Mouse (Mus musculus) heart, embryonic 12.5 days (tissue): ENCODE data around the gene Bicdl1. TPM values are rescaled to one million over a fixed set of nuclear protein-coding genes. Genes with fewer than 3 reads are reported as not detected.

Experiments
- ATAC-seq: fragments of 200-750 bp; cut with Nextera tagmentation; 2 replicates; pipeline ENCODE4 v1.8.0; 2017; ENCODE audit warnings: moderate TSS enrichment, moderate library complexity; ENCODE audit not compliant: insufficient number of reproducible peaks, low FRiP score
- H3K27ac ChIP-seq: fragments of 300-500 bp; sonication (generic); 2 replicates; pipeline ENCODE4 v1.5.1; 2016; ENCODE audit warnings: mild to moderate bottlenecking, moderate library complexity; ENCODE audit not compliant: poor library complexity, severe bottlenecking
- H3K27me3 ChIP-seq: fragments of 300-500 bp; sonication (generic); replicated peaks from 2 replicates; pipeline ENCODE4 v1.6.1; 2016; ENCODE audit warnings: mild to moderate bottlenecking, moderate library complexity
- H3K36me3 ChIP-seq: fragments of 300-500 bp; sonication (generic); 2 replicates; pipeline ENCODE4 v1.6.1; 2016; ENCODE audit warnings: mild to moderate bottlenecking, moderate library complexity
- H3K4me1 ChIP-seq: fragments of 300-500 bp; sonication (generic); replicated peaks from 2 replicates; pipeline ENCODE4 v1.6.1; 2016; ENCODE audit warnings: mild to moderate bottlenecking
- H3K4me2 ChIP-seq: fragments of 300-500 bp; sonication (generic); 2 replicates; pipeline ENCODE4 v1.6.1; 2016; ENCODE audit warnings: mild to moderate bottlenecking, moderate library complexity
- H3K4me3 ChIP-seq: fragments of 300-500 bp; sonication (generic); 2 replicates; pipeline ENCODE4 v1.5.1; 2016; ENCODE audit warnings: mild to moderate bottlenecking
- H3K9ac ChIP-seq: fragments of 300-500 bp; sonication (generic); 2 replicates; pipeline ENCODE4 v1.6.1; 2016; ENCODE audit warnings: mild to moderate bottlenecking, moderate library complexity
- H3K9me3 ChIP-seq: fragments of 300-500 bp; sonication (generic); replicated peaks from 2 replicates; pipeline ENCODE4 v1.6.1; 2016; ENCODE audit warnings: mild to moderate bottlenecking, moderate library complexity
- WGBS: fragments of 180-500 bp; shearing (Covaris S2); methylation state at CpG from one replicate; pipeline ENCODE4 v1.1.7; 2016; 5-methylcytosine and 5-hydroxymethylcytosine counted together
- polyA plus RNA-seq: library from polyadenylated mRNA; unstranded; fragments of >200 nt; fragmentation: Nextera tagmentation; extraction: Ambion mirVana; gene quantifications from 2 replicates; pipeline ENCODE4 v1.2.1, GENCODE M21; 2016

Gene Bicdl1
- polyA plus RNA-seq, 1 experiment from 2014 or later: 5.5 TPM

DNA sequence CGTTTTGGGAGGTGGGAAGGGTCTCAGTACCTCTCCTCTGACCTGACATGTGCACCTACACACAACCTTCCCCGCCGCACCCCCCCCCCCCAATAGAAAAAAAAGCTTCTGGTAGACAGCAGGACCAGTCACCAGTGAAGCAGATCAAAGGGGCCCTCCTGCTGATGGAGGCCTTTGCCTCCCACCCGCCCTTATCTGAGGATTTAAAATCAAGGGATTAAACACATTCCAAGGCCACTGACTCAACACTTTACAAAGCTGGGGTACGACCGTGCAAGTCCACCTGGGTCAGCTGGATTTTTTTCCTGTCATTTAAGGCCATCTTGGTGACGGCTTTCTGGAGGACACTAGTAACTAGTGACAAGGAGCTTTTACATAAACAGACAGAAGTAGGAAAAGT, 63.5 kb downstream of the Bicdl1 start:
- Histone ChIP-seq H3K4me2 (no peak overlapping the region), H3K27ac (no peak overlapping the region), H3K9me3 (no peaks in the 10 kb centered on the region), H3K9ac (no peak overlapping the region), H3K36me3 (no peaks in the 10 kb centered on the region), H3K4me1 (peaks cover 8% of the 10 kb centered on the region), H3K27me3 (peaks cover 38% of the 10 kb centered on the region), H3K4me3 (no peak overlapping the region)
- ATAC-seq: no peak
- 12% methylated on average over 7 of the region's 7 CpGs for WGBS

DNA sequence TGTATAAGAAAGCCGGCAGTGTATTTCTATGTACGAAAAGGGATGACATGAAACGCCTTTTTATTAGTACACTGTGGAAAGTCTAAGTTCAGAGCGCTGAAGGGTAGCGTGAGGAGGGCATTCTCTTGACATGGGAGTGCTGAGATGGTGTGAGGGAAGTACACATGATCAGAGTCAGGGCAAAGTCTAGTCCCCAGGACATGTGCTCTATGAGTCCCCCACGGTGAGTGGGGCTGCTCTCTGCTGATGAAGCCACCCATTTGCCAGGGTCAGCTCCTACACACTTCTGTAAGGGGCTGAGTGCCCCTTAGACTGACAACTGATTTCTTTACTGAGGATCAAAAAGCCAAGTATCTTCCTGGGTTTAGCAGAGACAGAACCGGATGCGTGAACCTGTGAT, 64.2 kb downstream of the Bicdl1 start:
- H3K9me3 ChIP-seq: no peaks in the 10 kb centered on the region
- ATAC-seq: no peak
- H3K27me3 ChIP-seq: peaks cover 35% of the 10 kb centered on the region
- no peak overlapping the region for H3K27ac ChIP-seq
- H3K36me3 ChIP-seq: no peaks in the 10 kb centered on the region
- no peak overlapping the region for H3K4me2 ChIP-seq
- no peak overlapping the region for H3K9ac ChIP-seq
- H3K4me3 ChIP-seq: no peak overlapping the region
- peaks cover 11% of the 10 kb centered on the region for H3K4me1 ChIP-seq
- WGBS: 69% methylated on average over 8 of the region's 8 CpGs

DNA sequence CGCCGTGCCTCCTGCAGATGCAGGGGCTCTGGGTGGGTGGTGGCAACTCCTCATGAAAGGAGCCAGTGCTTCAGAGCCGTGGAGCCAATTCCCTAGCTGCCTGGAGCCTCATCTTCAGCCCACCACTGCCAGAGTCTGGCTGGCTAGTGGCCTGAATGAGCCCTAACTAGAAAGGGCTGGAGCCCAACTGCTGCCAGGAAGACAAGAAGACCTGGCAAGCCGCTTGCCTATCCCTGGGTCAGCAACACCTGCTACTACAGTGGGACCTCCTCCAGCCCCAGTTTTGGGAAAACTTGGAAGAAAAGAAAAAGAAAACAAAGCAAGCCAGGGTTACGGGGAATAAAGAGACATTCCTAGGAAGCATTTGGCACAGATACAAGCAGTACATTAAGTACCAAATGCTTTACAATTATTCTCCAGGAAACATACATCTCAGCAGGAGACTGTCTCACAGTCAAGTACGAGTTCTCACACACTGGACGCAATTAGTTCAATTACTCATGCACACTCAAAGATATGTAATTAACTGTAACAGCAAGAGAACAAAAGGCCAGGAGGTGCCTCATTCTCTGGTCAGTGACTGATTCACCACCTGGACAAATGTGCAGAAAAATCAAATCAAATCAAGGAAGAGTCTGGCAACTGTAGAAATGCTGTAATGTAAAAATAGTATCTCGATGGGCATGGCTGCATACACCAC, 64.9 kb downstream of the Bicdl1 start:
- no peak overlapping the region for H3K4me2 ChIP-seq
- H3K9ac ChIP-seq: no peak overlapping the region
- H3K27ac ChIP-seq: no peak overlapping the region
- WGBS: 70% methylated on average over 8 of the region's 8 CpGs
- ATAC-seq: no peak
- H3K4me1 ChIP-seq: peaks cover 11% of the 10 kb centered on the region
- no peaks in the 10 kb centered on the region for H3K36me3 ChIP-seq
- no peak overlapping the region for H3K4me3 ChIP-seq
- H3K9me3 ChIP-seq: no peaks in the 10 kb centered on the region
- peaks cover 35% of the 10 kb centered on the region for H3K27me3 ChIP-seq

DNA sequence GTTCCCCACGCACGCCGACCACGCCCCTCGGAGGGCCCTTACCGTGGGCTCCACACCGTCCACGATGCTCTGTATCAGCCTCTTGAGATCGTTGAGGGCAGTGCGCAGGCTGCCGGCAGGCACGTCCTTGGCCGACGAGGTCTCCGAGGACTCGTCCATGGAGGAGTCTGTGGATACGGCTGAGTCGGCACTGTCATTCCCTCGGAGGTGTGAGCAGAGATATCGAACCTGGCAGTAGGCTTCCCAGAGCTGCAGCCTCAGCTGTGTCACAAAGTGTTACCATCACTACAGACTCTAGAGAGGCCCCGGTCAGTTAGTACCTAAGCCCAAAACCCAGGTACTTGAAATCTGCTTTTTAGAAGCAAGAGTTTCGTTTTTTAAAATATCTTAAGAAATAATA, 68.8 kb downstream of the Bicdl1 start:
- no peak overlapping the region for H3K9ac ChIP-seq
- peak; percentile 54; the same call in 1 of the 2 replicates for ATAC-seq

DNA sequence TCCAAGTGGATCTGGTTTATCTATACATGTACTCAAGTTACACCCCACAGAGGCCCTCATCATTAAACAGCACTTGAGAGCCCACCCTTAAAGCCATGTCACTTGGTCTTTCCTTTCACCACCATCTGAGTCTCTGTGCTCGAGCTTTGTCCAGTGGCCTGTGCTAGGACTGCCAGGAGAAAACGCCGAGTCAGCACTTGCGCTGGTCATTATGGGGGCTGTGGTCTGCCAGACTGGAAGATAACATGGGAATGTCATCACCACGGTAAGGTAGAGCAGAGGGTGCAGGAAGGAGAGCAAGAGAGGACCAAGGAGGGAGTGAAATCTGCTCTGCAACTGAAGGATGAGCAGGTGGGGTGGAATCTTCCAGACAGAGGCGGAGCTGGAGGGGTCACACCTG, 73.1 kb downstream of the Bicdl1 start:
- no peak for ATAC-seq
- Histone ChIP-seq H3K27ac (no peak overlapping the region), H3K36me3 (no peaks in the 10 kb centered on the region), H3K4me1 (0 out of 2 replicates have a peak, but pooled peaks cover 7% of the 10 kb centered on the region), H3K4me2 (no peak overlapping the region), H3K9ac (no peak overlapping the region), H3K9me3 (no peaks in the 10 kb centered on the region), H3K4me3 (no peak overlapping the region), H3K27me3 (peaks cover 19% of the 10 kb centered on the region)
- WGBS: 48% methylated on average over 6 of the region's 6 CpGs

More for the DNA sequence above, 68.8 kb downstream of the Bicdl1 start:
- Histone ChIP-seq H3K27me3 (peaks cover 33% of the 10 kb centered on the region), H3K36me3 (no peaks in the 10 kb centered on the region), H3K4me3 (peak overlapping the region; percentile 20; the same call in 1 of the 2 replicates), H3K27ac (no peak overlapping the region), H3K4me1 (peaks cover 7% of the 10 kb centered on the region; the same call in 1 of the 2 replicates), H3K9me3 (no peaks in the 10 kb centered on the region), H3K4me2 (peak overlapping the region; percentile 58)
- WGBS: 43% methylated on average over 22 of the region's 22 CpGs

- H3K4me3 ChIP-seq: no peak overlapping the region
- 84% methylated on average over 1 of the region's 1 CpGs for WGBS
Measured at GRCm38 (mm10) chr5:115657234-115657633, 74.2 kb downstream of the Bicdl1 start.

GRCm38 (mm10) chr5:115656677-115657076, 74.7 kb downstream of the Bicdl1 start:
- H3K9me3 ChIP-seq: no peaks in the 10 kb centered on the region
- H3K27ac ChIP-seq: no peak overlapping the region
- peaks cover 12% of the 10 kb centered on the region for H3K4me1 ChIP-seq
- no peak overlapping the region for H3K4me3 ChIP-seq
- no peaks in the 10 kb centered on the region for H3K36me3 ChIP-seq
- peaks cover 15% of the 10 kb centered on the region; the same call in 1 of the 2 replicates for H3K27me3 ChIP-seq
- no peak overlapping the region for H3K4me2 ChIP-seq
- 78% methylated on average over 6 of the region's 6 CpGs for WGBS
- no peak for ATAC-seq
- no peak overlapping the region for H3K9ac ChIP-seq

More at GRCm38 (mm10) chr5:115657234-115657633, 74.2 kb downstream of the Bicdl1 start:
- Histone ChIP-seq H3K27ac (no peak overlapping the region), H3K4me2 (no peak overlapping the region), H3K9me3 (no peaks in the 10 kb centered on the region), H3K36me3 (no peaks in the 10 kb centered on the region), H3K27me3 (peaks cover 15% of the 10 kb centered on the region; the same call in 1 of the 2 replicates), H3K9ac (no peak overlapping the region), H3K4me1 (peaks cover 7% of the 10 kb centered on the region)
- no peak for ATAC-seq

DNA sequence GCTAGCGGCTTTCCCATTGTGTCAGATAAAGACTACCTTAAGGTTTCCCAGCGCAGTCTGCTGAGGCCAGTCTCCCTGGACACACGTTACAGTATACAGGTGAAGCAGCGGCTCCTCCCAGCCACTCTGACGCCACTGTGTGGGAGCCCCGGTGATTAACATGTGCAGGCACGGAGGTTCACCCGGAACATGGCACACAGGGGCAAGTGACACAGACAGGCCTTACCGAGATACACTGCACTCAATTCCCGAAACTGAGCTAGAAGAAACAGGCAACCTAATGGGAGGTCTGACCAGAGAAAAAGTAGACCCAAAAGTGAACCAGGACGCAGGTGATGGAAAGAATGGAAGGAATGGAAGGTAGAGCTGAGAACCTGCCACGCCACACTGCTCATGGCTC, 77.6 kb downstream of the Bicdl1 start:
- Histone ChIP-seq H3K9ac (no peak overlapping the region), H3K4me1 (peaks cover 9% of the 10 kb centered on the region), H3K9me3 (no peaks in the 10 kb centered on the region), H3K27me3 (peaks cover 5% of the 10 kb centered on the region; the same call in 1 of the 2 replicates), H3K4me2 (no peak overlapping the region), H3K27ac (no peak overlapping the region), H3K36me3 (no peaks in the 10 kb centered on the region), H3K4me3 (no peak overlapping the region)
- 84% methylated on average over 12 of the region's 12 CpGs for WGBS
- ATAC-seq: no peak

- peaks cover 9% of the 10 kb centered on the region for H3K4me1 ChIP-seq
- 4% methylated on average over 35 of the region's 35 CpGs for WGBS
- no peaks in the 10 kb centered on the region for H3K9me3 ChIP-seq
- H3K27me3 ChIP-seq: peaks cover 5% of the 10 kb centered on the region; the same call in 1 of the 2 replicates
- peak overlapping the region; percentile 69 for H3K9ac ChIP-seq
- H3K4me3 ChIP-seq: peak overlapping the region; percentile 53
- peak overlapping the region; percentile 77 for H3K4me2 ChIP-seq
- ATAC-seq: peak; percentile 99
- H3K36me3 ChIP-seq: no peaks in the 10 kb centered on the region
- H3K27ac ChIP-seq: peak overlapping the region; percentile 67
Measured at GRCm38 (mm10) chr5:115652681-115653575, 78.5 kb downstream of the Bicdl1 start.

GRCm38 (mm10) chr5:115651821-115652220, 79.6 kb downstream of the Bicdl1 start:
- Histone ChIP-seq H3K27me3 (peaks cover 5% of the 10 kb centered on the region; the same call in 1 of the 2 replicates), H3K4me1 (peaks cover 9% of the 10 kb centered on the region), H3K27ac (no peak overlapping the region), H3K36me3 (peaks cover 9% of the 10 kb centered on the region), H3K9me3 (no peaks in the 10 kb centered on the region), H3K9ac (peak overlapping the region; percentile 69; the same call in 1 of the 2 replicates), H3K4me3 (no peak overlapping the region), H3K4me2 (peak overlapping the region; percentile 77; the same call in 1 of the 2 replicates)
- ATAC-seq: no peak
- 85% methylated on average over 10 of the region's 10 CpGs for WGBS

DNA sequence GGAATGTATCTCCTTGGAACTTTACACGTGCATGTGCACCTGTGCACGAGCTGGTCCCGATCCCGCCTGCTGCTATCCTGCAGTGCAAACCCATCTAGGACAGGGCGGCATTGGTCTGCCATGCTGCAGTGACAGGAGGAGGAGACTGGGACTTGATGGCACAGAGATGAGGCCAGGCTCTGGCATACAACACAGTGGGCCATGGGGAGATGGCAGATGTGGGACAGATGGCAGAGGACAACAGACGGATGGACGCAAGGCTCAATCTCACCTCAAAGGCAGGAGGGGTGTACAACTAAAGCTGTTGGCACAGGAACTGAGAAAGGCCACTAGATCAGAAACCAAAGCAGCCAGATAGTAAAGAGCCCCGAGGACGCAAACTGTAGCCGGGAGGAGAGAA, 80.5 kb downstream of the Bicdl1 start:
- Histone ChIP-seq H3K9ac (no peak overlapping the region), H3K27me3 (no peaks in the 10 kb centered on the region), H3K4me1 (peaks cover 9% of the 10 kb centered on the region), H3K4me3 (no peak overlapping the region), H3K4me2 (no peak overlapping the region), H3K27ac (no peak overlapping the region), H3K9me3 (no peaks in the 10 kb centered on the region), H3K36me3 (peaks cover 19% of the 10 kb centered on the region)
- WGBS: 90% methylated on average over 10 of the region's 10 CpGs
- ATAC-seq: no peak
